Mouse (Mus musculus): ENCODE measurements around the gene Lrrc7.

DNA sequence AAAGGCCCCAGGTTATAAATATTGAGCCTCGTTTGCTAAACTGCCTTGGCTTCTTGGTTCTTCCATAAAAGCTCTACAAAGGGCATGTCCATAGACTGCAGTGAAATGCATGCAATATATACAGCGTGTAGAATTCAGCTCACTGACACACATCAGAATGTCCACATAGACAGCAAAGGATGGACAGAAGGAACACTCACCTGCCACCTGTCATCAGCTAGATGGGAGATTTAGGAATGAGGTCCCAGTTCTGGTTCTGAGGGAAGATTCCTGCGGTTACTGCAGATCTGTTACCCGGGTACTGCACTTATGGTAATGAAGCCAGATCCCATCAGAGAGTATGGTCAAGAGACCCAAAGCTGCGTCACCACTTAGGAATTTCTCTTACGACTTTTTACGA, 494.1 kb downstream of the Lrrc7 start:
- TF ChIP-seq CHD2 (IDR thresholded peaks at IDR 0.05; ENCODE audit: low read depth, low read length) (no peak), ZNF384 (IDR thresholded peaks at IDR 0.05; ENCODE audit: low read depth, low read length) (no peak), MAFK (IDR thresholded peaks at IDR 0.05; ENCODE audit: insufficient read depth, low read depth, low read length) (no peak), ZC3H11A (IDR thresholded peaks at IDR 0.05; ENCODE audit: borderline replicate concordance, low read depth, low read length) (no peak), HCFC1 (IDR thresholded peaks at IDR 0.05; ENCODE audit: borderline replicate concordance, insufficient read depth, low read length) (no peak)
